Mouse (Mus musculus) neutrophil, adult 5-6 weeks (primary cell): Measurements from ENCODE around the gene Mfn2. TPM values are rescaled to one million over a fixed set of nuclear protein-coding genes. Genes with fewer than 3 reads are reported as not detected.

Experiments
- ATAC-seq: fragments of 151-379, 151-347 bp; 2 replicates; pipeline ENCODE4 v1.8.0; 2017; ENCODE audit warnings: mild to moderate bottlenecking, moderate TSS enrichment; ENCODE audit not compliant: insufficient number of reproducible peaks, poor library complexity, low FRiP score, severe bottlenecking; ENCODE audit errors: extremely low read depth
- total RNA-seq: library from RNA; stranded (forward); fragments of 200-1000 nt; gene quantifications from 2 replicates; pipeline ENCODE4 v1.2.3, GENCODE M21; 2017

Mfn2 gene
- total RNA-seq, 1 experiment from 2014 or later, result 22.2 TPM

DNA sequence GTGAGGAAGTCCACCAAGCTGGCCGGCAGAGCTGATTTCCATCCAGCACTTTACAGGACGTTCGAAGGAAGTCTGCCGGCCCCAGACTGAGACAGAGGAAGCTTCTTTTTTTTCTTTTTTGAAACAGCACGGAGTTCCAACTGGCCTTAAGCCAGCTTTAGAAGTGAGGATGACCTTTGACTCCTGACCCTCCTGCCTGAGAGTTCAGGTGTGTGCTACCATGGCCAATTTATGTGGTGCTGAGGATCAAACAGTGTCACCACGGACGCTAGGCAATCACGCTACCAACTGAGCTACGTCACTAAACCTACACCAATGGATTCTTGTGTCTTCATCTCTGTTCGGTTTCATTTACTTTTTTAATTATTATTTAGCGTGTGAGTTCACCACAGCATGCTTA is 17.8 kb upstream of the Mfn2 start:
- no peak for ATAC-seq

DNA sequence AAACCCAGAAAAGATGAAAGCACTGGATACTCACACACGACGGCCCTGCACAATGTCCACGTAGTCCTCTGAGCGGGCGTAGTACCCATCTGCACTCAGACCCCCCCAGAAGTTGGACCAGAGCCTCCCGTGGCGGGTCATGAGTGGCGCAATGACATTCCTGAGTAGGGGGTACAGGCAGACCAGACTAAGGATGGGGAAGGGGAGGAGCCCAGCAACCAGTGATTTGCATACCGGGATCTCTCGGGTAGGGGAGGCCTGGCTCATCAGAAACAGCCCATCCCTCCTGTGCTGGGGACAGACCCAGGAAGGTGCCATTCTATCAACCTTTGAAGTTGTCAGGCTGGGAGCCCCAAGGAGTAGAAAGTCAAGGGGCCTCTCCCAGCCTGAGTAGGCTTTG is 16.5 kb upstream of the Mfn2 start:
- no peak for ATAC-seq

GRCm38 (mm10) chr4:147918459-147919121 is 14.1 kb upstream of the Mfn2 start:
- peak; percentile 40; the same call in 1 of the 2 replicates for ATAC-seq

GRCm38 (mm10) chr4:147909486-147909885 is 5.0 kb upstream of the Mfn2 start:
- ATAC-seq, result no peak

- ATAC-seq, result no peak
Observed at GRCm38 (mm10) chr4:147906230-147906629, 1.7 kb upstream of the Mfn2 start.

GRCm38 (mm10) chr4:147905090-147905659 is 671 bp upstream of the Mfn2 start:
- no peak for ATAC-seq

DNA sequence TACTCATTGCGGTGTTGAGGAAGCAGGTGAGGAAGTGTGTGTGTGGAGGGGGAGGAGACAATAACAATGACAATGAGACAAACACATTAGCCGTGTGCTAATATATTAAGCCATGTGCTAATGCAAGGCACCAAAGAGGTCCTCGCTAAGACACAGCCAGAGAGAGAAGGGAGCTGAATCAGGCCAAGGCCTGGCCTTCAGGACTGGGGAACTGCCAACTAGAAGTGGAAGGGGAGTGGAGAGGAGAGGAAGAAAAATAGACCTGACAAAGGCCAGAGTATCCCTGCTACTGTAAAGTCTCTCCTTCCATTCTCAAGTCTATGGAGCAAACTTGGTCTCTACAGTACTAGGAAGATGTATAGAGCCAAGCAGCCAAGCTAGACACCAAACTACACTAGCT is 903 bp downstream of the Mfn2 start:
- ATAC-seq, result no peak

GRCm38 (mm10) chr4:147902906-147903500 is 1.5 kb downstream of the Mfn2 start:
- ATAC-seq, result no peak

DNA sequence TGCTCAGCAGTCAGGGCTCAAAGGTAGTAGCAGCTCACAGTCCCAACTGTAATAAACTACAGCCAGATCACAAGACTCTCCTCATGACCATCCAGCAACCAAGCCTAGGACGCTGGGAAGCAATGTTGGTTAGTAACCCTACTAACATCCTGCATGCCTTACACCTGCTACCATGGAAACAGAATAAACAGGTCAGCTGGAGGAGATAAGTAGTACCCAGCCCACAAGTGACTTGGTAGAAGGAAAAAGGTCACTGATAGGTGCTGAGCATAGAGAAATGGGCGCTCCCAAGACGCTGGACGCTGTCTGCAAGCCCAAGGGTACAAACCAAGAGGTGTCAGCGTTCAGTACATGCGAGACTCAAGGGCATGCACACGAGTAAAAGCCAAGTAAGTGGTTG is 4.1 kb downstream of the Mfn2 start:
- no peak for ATAC-seq

GRCm38 (mm10) chr4:147897348-147897747 is 7.2 kb downstream of the Mfn2 start:
- no peak for ATAC-seq

DNA sequence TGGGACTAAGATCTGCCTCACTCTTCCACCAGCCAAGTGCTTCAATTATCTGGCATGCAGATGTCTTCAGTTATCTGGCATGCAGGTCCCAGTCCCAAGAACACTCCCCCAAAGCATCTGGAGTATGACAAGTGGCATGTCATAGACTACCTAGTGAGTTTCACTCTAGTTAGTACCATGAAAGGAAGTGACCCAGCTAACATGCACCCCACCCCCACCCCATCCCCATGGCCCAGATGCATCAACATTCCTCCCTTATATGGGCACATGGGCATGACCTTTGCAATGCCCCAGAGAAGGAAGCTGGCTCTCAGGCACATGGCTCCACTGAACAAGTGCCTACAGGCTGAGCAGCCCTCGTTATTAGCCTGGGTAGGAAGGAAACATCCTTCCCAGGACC is 8.1 kb downstream of the Mfn2 start:
- no peak for ATAC-seq

GRCm38 (mm10) chr4:147895815-147896330 is 8.6 kb downstream of the Mfn2 start:
- no peak for ATAC-seq

DNA sequence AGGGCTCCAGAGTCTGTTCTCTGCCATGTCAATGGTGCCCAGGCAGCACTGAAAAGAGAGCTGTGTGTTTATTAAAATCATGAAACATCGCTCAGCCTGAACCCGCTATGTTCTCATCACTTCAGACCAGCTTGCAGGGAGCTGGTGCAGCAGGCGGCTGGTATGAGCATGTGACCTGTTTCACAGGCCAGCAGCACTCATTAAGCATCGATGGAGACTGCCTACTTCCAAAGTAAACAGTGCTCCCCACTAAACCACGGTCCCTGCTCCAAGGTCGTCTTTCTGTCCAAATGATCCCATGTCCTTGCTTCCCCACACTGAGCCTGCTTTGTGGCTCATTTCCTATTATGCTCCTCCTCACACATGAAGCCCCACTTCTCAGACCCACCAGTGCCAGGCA is 14.2 kb downstream of the Mfn2 start:
- ATAC-seq, result no peak

DNA sequence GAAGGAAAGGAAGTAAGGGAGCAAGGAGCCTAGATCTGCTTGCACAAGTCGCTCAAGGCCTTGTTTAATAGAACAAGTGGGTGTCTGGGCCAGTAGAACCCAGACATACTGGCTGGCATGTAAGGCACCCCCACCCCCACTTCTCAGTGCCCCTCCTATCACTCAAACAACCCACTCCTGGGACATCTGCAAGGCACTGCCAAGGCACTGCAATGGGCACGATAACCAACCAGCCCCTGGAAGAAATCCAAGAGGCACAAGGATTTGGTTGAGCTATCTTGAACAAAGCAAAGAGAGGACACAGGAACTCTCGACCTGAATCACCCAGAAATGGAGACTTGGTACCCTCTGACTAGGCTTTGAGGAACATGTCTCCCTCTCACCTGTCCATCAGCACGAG is 16.3 kb downstream of the Mfn2 start:
- ATAC-seq, result no peak

DNA sequence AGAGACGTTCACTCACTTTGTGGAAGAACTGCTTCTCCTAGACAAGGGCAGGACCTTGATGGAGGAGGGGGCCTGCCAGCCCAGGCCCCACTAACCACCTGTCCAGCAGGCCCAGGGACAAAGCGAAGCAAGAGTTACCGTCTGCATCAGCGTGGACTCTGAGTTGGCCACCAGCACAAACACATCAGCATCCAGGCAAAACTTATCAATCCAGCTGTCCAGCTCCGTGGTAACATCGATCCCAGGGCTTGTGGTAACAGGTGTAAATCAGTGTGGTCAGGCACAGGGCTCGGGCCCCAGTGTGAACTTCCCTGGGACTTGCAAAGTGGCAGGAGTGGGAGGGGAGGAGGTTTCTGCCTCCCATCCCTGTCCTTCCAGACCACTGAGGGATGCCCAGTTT is 17.2 kb downstream of the Mfn2 start:
- ATAC-seq, result no peak

DNA sequence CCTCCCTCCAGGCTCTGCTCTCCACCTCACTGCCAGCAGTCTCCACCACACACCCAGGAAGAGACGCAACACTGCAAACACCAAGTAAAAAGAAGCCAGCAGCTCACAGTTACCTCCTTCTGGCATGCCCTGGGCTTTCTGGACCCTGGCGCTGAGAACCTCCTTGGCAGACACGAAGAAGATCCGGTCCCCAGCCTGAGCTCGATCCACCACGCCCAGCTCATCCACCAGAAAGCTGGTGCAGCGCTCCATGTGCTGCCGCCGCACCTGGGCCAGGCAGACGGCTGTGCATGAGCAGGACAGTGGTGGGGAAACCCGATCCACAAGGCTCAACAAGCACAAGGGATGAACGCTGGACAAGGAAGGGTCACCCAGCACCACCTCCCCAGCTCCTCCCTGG is 18.3 kb downstream of the Mfn2 start:
- no peak for ATAC-seq

GRCm38 (mm10) chr4:147884138-147884537 is 20.4 kb downstream of the Mfn2 start:
- ATAC-seq, result no peak

DNA sequence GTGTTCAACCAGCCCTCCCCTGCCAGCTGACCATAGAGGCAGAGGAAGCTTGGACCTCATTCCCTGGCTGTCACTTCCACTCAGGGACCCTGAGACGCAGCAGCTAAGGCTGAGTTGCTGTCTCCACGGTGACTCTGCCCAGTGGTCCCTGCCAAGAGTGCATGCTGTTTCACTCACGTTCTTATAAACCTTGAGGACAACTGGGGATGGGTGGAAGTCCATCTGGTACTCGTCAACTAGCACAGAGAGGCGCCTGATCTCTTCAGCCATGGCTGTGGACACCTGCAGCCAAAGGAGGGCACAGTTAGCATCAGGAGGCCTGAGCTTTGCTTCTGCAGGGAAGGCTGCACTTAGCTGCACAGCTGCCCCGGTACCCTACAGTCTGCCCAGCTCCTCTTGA is 21.5 kb downstream of the Mfn2 start:
- no peak for ATAC-seq

DNA sequence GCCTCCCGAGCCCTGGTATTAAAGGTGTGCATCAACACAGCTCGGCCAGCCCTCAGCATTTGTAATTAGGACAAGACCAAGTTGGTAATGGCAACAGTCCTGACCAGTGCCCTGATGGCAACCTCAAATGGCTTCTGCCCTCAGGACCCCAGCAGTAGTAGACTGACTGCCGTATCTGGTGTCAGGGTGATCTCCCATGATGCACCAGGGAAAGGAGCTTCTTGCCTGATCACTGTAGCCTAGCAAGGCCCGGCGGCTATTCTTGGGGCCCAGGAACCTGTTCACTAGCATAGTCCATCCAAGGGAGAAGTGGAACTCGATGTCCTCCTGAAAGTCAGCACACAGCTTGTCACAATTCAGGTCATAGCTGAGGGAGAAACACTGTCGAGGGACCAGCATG is 22.7 kb downstream of the Mfn2 start:
- ATAC-seq, result no peak

GRCm38 (mm10) chr4:147879865-147880264 is 24.6 kb downstream of the Mfn2 start:
- ATAC-seq, result no peak
